In genomic region chr1:127400666-127401065, GRCm38 (mm10) we compare ENCODE assay signal across 12 mouse cellular contexts.
DNase-seq lines count a peak whose midpoint lies in the region; ATAC-seq and TF ChIP-seq lines count a peak whose summit lies in the region.
"Had no signal": no experiment of that assay in that cellular context is flagged by ENCODE, and none has a peak within 500 bp of the region (broad histone marks: within the 10 kb centered on the region; RNA-seq: fewer than 3 reads in every experiment).

No protein-coding gene starts in this region.

- no peak for TF ChIP-seq EP300 in stomach, postnatal 0 days (optimal IDR thresholded peaks at IDR 0.05)

- H3K27me3 ChIP-seq in kidney, embryonic 15.5 days, result no peaks in the 10 kb centered on the region
- no peaks in the 10 kb centered on the region for H3K27me3 ChIP-seq in stomach, embryonic 14.5 days (ENCODE audit: control insufficient read depth, insufficient read depth, low read length)
- no peaks in the 10 kb centered on the region for H3K27me3 ChIP-seq in stomach, postnatal 0 days (ENCODE audit: control insufficient read depth, insufficient read depth, low read length)
- H3K27me3 ChIP-seq in hindbrain, postnatal 0 days (ENCODE audit: insufficient read depth, low read length), result no peaks in the 10 kb centered on the region
- H3K27me3 ChIP-seq: CH12.LX had no signal

- no peak overlapping the region for H3K9ac ChIP-seq in kidney, embryonic 15.5 days
- H3K9ac ChIP-seq in stomach, embryonic 14.5 days (replicated peaks; ENCODE audit: low read depth, low read length), result no peak overlapping the region
- H3K9ac ChIP-seq in stomach, postnatal 0 days (ENCODE audit: low read length), result no peak overlapping the region
- no peak overlapping the region for H3K9ac ChIP-seq in hindbrain, postnatal 0 days (replicated peaks; ENCODE audit: low read length)

- no peak for TF ChIP-seq CTCF in stomach, postnatal 0 days (IDR thresholded peaks at IDR 0.05; ENCODE audit: low read depth)
- TF ChIP-seq CTCF in hindbrain, postnatal 0 days (IDR thresholded peaks at IDR 0.05; ENCODE audit: low read depth), result no peak
- TF ChIP-seq CTCF in gastrocnemius, adult 2 months (IDR thresholded peaks at IDR 0.05), result no peak

- peak overlapping the region; percentile 90 for H3K27ac ChIP-seq in kidney, embryonic 15.5 days
- H3K27ac ChIP-seq in stomach, embryonic 14.5 days (ENCODE audit: low read length), result peak overlapping the region; percentile 6; the same call in 1 of the 2 replicates
- no peak overlapping the region for H3K27ac ChIP-seq in stomach, postnatal 0 days (replicated peaks)
- H3K27ac ChIP-seq in hindbrain, postnatal 0 days, result no peak overlapping the region; the same call in 1 of the 2 replicates
- H3K27ac ChIP-seq in gastrocnemius, adult 2 months, result no peak overlapping the region

- 0 out of 2 replicates have a peak overlapping the region, but pooled peaks have one; percentile 20 for H3K4me2 ChIP-seq in kidney, embryonic 15.5 days
- no peak overlapping the region for H3K4me2 ChIP-seq in stomach, embryonic 14.5 days (replicated peaks; ENCODE audit: low read depth, low read length)
- H3K4me2 ChIP-seq in stomach, postnatal 0 days (replicated peaks; ENCODE audit: low read depth), result no peak overlapping the region
- H3K4me2 ChIP-seq in hindbrain, postnatal 0 days (ENCODE audit: low read depth, low read length), result no peak overlapping the region
- H3K4me2 ChIP-seq: liver, embryonic 11.5 days had no signal

- H3K4me1 ChIP-seq in kidney, embryonic 15.5 days, result peaks cover 47% of the 10 kb centered on the region
- H3K4me1 ChIP-seq in stomach, embryonic 14.5 days (ENCODE audit: control insufficient read depth, insufficient read depth, low read length), result no peaks in the 10 kb centered on the region
- no peaks in the 10 kb centered on the region for H3K4me1 ChIP-seq in stomach, postnatal 0 days (replicated peaks; ENCODE audit: control insufficient read depth, insufficient read depth)
- peaks cover 7% of the 10 kb centered on the region; the same call in 1 of the 2 replicates for H3K4me1 ChIP-seq in hindbrain, postnatal 0 days (ENCODE audit: insufficient read depth, low read length)

- no peak overlapping the region for H3K4me3 ChIP-seq in kidney, embryonic 15.5 days (replicated peaks)
- H3K4me3 ChIP-seq in stomach, embryonic 14.5 days (ENCODE audit: low read depth, low read length), result no peak overlapping the region
- no peak overlapping the region for H3K4me3 ChIP-seq in stomach, postnatal 0 days (ENCODE audit: low read depth, low read length)
- H3K4me3 ChIP-seq in hindbrain, postnatal 0 days (ENCODE audit: low read length), result no peak overlapping the region
- no peak overlapping the region for H3K4me3 ChIP-seq in gastrocnemius, adult 2 months

- H3K9me3 ChIP-seq in kidney, embryonic 15.5 days (replicated peaks), result no peaks in the 10 kb centered on the region
- no peaks in the 10 kb centered on the region for H3K9me3 ChIP-seq in stomach, embryonic 14.5 days (ENCODE audit: control insufficient read depth, low read depth, low read length)
- no peaks in the 10 kb centered on the region for H3K9me3 ChIP-seq in stomach, postnatal 0 days (ENCODE audit: control insufficient read depth, low read length)
- H3K9me3 ChIP-seq in hindbrain, postnatal 0 days (ENCODE audit: low read length), result no peaks in the 10 kb centered on the region

- intact Hi-C loops in gastrocnemius, adult 2 months (cut with DNase I), result no loop called here

- peak; percentile 90 for ATAC-seq in kidney, embryonic 15.5 days (replicated peaks; ENCODE audit: low FRiP score)
- no peak for ATAC-seq in stomach, embryonic 14.5 days (ENCODE audit: insufficient number of reproducible peaks, insufficient read depth, low FRiP score, low read depth)
- ATAC-seq in stomach, postnatal 0 days (ENCODE audit: low FRiP score, low TSS enrichment), result no peak
- ATAC-seq in hindbrain, postnatal 0 days, result peak; percentile 50
- ATAC-seq: intestine, postnatal 0 days had no signal

- DNase-seq in kidney, adult 11 months, result no peak
- no peak for DNase-seq in stomach, postnatal 0 days (ENCODE audit: low spot score)
- DNase-seq in hindbrain, postnatal 0 days (ENCODE audit: low spot score), result no peak
- no peak for DNase-seq in gastrocnemius, adult 2 months
- DNase-seq in T-cell, adult 2 months (ENCODE audit: low spot score), result no peak
- DNase-seq: adrenal gland, adult 8-10 months; thymus, adult 18-20 months had no signal

- H3K36me3 ChIP-seq in kidney, embryonic 15.5 days, result 0 out of 2 replicates have a peak, but pooled peaks cover 4% of the 10 kb centered on the region
- no peaks in the 10 kb centered on the region for H3K36me3 ChIP-seq in stomach, embryonic 14.5 days (ENCODE audit: control insufficient read depth, insufficient read depth, low read length)
- H3K36me3 ChIP-seq in stomach, postnatal 0 days (ENCODE audit: control insufficient read depth, insufficient read depth, low read length), result no peaks in the 10 kb centered on the region
- H3K36me3 ChIP-seq in hindbrain, postnatal 0 days (ENCODE audit: insufficient read depth, low read length), result no peaks in the 10 kb centered on the region

- WGBS in kidney, embryonic 15.5 days, result 12% methylated on average over 6 of the region's 6 CpGs
- WGBS in stomach, embryonic 14.5 days, result 39% methylated on average over 6 of the region's 6 CpGs
- WGBS in stomach, postnatal 0 days, result 33% methylated on average over 6 of the region's 6 CpGs
- 16% methylated on average over 6 of the region's 6 CpGs for WGBS in hindbrain, postnatal 0 days

Comparison
In these comparisons a context has a peak if more than half of its experiments do, and no peak if none do; other contexts are left out.
1. H3K27ac ChIP-seq: peak in kidney, embryonic 15.5 days (single experiment) and stomach, embryonic 14.5 days (single experiment); none in stomach, postnatal 0 days (single experiment), hindbrain, postnatal 0 days (single experiment) and gastrocnemius, adult 2 months (single experiment).
2. ATAC-seq: peak in kidney, embryonic 15.5 days (single experiment) and hindbrain, postnatal 0 days (single experiment); none in stomach, embryonic 14.5 days (single experiment) and stomach, postnatal 0 days (single experiment).